Mouse (Mus musculus) lung, adult 2 months (tissue): Measurements from ENCODE around the gene Apmap.

Experiments
- CTCF ChIP-seq: fragments of 200-500 bp; IDR thresholded peaks from 2 replicates; pipeline ENCODE4 v1.5.1; 2011; ENCODE audit warnings: mild to moderate bottlenecking, low read length, control low read depth; ENCODE audit not compliant: insufficient read depth
- POLR2A ChIP-seq: fragments of 200-500 bp; IDR thresholded peaks from 2 replicates; pipeline ENCODE4 v1.6.1; 2011; ENCODE audit warnings: low read depth, mild to moderate bottlenecking, control low read depth, low read length, borderline replicate concordance; ENCODE audit errors: extremely low read depth

DNA sequence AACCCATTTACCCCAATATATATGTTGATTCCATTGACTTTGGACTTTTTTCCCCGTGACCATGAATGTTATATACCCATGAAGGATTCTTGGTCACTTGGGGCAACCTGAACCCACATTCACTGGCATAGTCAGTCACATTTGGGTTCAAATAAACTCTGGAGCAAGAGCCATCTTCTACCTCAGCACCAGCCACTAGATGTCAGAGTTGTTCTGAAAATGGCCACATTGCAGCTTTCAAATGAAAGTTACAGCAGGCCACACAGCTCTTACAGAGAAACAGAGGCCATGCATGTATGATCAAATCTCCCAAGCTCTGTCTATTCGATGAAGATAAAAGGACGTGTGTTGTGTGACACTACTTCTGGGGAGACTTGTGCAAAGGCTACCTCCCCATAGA is 49.8 kb downstream of the Apmap start:
- TF ChIP-seq CTCF (no peak), POLR2A (no peak)
